Mouse (Mus musculus) embryonic fibroblast, embryonic 13.5 days (primary cell): ENCODE results near the gene Adam12.

Source experiments
- CTCF ChIP-seq: IDR thresholded peaks from 2 replicates; pipeline ENCODE4 v1.5.1; 2011; ENCODE audit warnings: mild to moderate bottlenecking, control low read depth, low read length, moderate library complexity, borderline replicate concordance; ENCODE audit not compliant: insufficient read depth
- POLR2A ChIP-seq: IDR thresholded peaks from 2 replicates; pipeline ENCODE4 v1.6.1; 2011; ENCODE audit warnings: low read depth, mild to moderate bottlenecking, control low read depth, low read length, moderate library complexity

- no peak for TF ChIP-seq POLR2A
- no peak for TF ChIP-seq CTCF
Observed at GRCm38 (mm10) chr7:134187946-134188345, 44.0 kb downstream of the Adam12 start.
